Mouse (Mus musculus) right cerebral cortex, postnatal 14 days (tissue): Measurements from ENCODE around the gene Kcnk1.

Experiments used
- DNase-seq: peaks from one replicate; pipeline ENCODE4 v3.0.0; 2022

Gene Kcnk1

DNA sequence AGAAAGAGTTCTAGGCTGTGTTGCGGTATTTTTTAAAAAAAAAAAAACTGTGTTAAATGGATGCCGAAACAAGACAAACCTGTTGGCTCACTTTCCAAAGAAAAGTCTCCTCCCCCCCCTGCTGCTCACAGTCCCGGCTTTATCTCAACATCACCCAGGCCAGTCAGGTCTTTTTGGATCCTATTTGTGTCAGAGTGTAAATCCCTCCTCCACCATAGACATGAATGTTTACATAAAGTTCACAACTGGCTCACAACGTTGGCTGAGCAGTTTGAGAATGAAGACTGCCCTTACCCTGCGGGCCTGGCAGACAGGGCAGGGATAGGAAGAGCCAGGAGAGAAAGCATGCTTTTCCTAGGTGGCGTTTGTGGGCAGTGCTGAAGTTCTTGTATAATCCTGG, 2.0 kb downstream of the Kcnk1 start:
- DNase-seq: no peak

DNA sequence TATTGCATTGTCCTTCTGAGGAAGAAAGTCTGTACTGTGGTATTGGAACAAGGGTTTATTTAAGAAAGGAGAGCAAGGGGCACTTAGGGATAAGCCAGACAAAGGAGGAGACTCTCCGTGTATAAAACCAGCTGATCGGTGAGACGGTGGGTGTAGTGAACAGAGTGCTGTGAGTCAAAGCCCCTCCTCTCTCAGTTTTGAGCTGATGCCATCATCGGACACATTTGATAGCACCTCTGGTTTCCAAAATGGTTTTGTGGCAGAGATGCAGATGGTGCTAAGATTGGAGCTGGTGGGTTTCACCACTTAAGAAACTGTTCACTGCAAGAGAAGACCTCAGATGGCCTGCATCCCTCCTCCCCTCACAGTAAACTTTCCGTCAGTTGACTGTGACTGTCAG, 2.6 kb downstream of the Kcnk1 start:
- no peak for DNase-seq

DNA sequence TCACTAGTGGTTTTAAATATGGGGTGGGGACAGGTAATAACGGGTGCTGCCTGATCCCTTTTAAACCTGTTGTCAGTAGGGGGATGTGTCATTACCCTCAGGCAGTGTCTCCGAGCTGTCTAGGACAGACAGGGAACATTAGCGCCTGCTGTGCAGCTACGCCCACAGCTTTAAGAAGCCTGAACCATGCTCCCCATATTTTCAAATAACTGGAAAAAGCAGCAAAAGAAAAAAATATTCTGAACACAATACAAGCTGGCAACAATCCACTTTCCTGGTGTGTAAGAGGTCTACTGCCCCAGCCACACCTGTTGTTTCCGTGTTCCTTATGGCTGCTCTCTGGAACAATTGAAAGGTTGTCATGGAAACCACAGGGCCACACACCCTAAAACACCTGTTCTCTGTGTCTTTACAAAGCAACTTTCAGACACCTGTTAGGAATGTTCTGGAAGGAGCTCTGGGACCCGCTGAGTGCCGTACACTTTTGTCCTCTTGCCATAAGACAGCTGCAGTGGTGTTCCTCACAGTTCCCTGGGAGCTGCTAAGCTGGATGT, 4.9 kb downstream of the Kcnk1 start:
- no peak for DNase-seq

DNA sequence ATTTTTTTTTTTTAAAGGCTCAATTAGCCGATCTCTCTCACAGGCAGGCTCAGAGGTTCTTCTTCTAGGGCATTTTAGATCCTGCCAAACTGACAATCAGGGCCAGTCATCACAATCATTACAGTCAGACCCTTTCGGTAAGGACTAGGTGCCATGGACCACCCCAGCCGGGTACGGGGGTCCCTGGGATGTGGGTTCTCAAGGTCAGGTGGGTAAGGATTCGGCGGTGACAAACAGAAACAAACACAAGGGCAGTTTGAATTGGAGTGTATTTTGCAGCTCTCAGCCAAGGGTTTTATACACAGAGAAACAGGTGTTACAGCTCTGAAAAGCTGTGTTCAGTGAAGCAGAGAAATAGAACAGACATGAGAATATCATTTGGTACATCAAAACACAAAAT, 8.6 kb downstream of the Kcnk1 start:
- DNase-seq: no peak

DNA sequence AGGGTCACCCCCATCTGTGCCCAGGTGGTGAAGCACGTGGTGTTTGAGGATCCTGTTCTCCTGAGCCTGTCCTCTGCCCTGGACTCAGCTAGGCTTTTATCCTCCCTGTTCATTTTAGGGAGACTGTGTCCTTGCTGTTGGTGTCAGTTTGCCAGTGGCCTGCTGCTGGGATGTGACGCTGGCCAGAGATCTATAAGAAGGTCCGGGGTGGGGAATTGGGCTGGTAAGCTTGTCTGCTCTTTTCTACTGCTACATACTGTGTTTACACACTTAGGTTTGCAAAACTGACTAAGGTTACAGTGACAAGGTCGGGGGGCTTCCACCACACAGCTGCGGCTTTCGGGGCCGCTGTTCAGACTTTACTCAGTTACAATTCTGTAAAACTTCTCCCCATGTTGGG, 10.0 kb downstream of the Kcnk1 start:
- DNase-seq: no peak

DNA sequence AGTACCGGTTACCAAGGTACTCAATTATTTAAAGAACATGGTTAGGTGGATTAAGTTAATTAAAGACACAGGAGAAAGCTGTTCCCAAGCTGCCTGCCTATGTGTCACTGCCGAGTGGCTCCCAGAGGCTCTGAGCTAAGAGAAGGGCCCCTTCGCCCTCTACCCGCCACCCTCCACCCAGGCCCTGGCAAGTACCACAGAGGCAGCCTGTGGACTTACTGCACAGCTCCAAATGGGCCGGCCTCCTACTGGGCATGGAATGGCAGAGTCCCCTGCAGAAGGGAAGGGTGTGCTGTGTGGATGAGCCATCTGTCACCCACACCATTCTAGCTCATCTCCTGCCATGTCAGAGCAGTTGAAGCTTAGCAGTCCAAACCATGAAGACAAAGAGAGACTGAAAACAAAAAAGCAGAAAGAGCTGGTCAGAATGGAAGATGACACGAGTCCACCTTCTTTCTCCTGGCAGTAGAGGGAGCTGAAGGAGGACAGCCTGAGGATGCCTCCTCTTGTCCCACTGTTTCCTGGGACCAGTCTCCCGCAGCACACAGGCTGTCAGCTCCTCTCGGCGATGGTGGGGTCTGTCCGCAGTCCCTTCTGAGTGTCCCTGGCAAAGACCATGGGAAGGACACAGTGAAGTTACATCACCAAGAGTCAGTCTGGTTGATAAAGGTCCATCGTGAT, 11.5 kb downstream of the Kcnk1 start:
- no peak for DNase-seq

DNA sequence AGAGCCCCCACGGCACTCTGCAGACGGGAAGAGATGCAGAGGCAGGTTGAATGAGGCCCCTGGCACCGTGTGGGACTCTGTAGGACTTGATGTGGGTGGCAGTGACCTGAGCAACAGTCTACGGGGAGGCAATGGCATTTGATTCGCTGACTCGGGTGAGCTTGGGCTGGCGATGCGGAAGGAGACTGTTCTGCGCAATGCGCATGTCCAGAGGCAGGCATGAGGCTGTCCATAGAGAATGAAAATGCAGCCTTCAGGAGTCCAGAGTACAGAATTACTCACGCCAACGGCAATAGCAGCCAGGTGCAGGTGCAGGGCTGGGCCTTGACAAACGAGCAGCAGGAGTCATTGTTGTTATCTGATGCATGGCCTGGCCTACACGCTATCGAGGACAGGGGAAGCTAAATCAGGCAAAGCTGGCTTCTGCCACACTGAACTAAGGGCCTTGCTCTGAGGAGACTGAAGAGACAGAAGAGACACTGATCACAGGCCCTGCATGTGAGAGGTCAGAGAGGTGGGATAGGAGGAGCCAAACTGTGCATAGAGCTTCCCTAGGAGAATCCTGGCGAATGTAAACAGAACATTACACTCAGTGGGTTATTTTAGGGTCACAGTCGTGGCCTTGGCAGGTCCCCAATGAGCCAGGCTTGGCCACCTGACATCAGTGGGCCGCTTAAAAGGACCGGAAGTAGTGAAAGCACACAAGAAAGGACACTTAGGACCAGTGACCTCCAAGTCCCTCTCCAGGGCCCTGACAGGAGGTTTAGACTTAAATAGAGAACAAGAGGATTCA, 12.8 kb downstream of the Kcnk1 start:
- no peak for DNase-seq

DNA sequence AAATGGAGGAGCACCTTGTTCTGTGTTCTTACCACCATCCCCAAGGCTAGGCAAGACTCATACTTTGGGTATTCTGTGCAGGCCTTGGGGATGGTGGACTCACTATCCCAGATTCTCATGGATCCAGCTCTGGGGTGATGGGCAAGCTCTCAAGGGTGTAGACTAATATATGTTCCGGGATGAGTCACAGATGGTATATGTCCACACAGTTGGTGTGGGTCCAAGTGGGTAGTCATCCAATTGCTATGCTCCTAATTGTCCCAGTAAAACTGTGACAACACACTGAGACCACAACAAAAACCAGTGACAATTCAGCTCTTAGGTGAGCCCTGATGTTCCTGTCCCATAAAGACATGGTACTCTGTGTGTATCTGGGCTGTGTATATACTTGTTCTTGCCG, 14.0 kb downstream of the Kcnk1 start:
- no peak for DNase-seq

DNA sequence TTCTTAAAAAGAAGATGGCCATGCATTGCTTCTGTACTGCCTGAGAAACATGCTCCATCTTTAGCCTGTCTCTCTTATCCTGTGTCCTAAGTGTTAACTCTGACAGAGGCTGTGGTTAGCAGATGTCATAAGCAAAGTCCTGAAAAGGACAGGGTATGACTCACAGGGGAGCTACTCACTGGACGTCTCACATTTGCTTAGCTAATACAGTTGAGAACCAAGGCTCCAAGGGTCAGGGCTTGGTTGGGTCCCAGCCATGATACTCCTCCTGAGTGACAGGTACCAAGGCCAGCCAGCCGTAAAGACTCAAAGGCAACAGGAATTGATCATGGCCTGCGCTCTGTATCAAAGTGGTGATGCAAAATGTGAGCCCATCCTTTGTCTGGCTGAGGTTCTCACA, 15.9 kb downstream of the Kcnk1 start:
- DNase-seq: no peak

DNA sequence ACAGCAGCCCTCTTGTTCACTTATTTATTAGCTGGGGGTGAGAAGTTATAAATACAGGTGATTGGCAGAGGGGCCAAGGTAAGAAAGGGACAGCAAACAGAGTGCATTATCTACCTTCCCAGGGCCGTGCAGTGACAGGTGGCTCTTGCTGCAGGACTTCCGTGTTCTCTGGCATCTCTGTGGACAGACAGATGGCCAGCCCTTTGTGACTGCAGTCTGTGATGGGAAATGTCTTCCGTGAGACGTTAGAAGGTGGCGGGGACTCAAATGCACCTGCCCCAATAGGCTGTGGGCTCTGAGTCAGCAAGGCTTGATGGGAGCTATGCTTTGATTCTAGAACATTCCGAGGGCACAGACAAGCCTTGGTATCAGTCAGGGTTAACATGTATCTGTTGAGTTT, 17.4 kb downstream of the Kcnk1 start:
- DNase-seq: no peak

DNA sequence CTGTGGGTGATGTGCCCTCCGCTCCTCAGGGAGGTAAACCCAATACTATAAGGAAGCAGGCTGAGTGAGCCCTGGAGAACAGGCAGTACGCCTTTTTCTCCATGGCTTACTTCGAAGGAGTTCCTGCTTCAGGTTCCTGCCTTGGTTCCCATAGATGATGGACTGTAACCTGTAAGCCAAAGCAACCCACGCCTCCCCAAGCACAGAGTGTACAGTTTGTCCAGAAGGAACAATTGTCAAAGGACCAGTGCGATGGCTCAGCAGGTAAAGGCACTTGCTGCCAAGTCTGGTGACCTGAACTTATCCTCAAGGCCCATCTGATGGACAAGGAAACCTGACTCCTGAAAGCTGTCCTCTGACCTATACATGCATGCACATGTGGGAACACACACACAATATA, 18.7 kb downstream of the Kcnk1 start:
- no peak for DNase-seq

DNA sequence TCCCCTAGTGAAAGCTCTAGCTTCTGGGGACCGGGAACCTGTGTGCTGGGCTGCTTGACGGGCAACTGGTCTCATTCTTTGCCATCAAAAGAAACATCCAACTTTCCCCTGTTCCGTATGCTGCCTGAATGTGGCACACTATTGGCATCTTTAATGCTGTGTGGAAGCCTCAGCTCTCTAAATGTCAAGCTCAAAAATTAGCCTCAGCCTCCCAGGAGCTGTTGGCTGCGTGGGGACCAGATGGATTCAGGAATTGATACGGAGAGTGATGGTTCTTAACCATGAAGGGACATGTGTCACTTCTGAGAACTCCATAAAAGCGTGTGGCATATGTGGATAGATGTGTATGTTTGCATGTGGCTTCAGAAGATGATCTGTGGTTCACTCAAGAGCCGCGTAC, 27.0 kb downstream of the Kcnk1 start:
- no peak for DNase-seq

DNA sequence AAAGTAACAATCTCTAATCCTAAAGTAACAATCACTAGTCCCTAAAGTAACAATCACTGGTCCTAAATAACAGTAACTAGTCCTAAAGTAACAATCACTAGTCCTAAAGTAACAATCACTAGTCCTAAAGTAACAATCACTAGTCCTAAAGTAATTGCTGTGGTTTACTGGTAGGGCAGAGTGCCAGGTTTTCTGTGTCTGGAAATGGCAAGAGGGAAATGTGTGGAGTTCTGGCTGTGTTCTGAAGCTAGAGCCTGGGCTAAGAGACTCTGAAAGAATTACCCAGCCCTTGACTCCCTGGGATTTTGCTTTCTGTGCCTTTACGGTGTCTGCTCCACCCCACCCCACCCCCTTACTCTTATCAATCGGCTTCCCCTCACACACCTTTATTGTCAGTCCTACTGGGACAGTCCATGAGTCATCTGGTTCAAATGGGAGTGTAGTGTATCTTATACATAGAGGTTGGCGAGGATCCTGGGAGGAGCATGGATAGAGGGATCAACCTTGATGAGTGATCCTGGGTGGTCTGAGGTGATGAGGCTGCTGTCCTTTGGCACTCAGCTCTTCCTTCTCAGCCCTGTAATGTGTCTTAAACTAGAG, 28.8 kb downstream of the Kcnk1 start:
- no peak for DNase-seq

DNA sequence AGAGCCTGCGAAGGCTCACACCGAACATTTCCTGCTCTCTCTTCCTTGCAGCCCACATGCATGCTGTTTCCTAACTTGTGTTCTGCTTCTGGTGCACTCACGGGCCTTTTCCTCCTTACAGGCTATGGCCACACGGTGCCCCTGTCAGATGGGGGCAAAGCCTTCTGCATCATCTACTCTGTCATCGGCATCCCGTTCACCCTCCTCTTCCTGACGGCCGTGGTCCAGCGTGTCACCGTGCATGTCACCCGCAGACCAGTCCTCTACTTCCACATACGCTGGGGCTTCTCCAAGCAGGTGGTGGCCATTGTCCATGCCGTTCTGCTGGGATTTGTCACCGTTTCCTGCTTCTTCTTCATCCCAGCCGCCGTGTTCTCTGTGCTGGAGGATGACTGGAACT, 29.9 kb downstream of the Kcnk1 start:
- no peak for DNase-seq

DNA sequence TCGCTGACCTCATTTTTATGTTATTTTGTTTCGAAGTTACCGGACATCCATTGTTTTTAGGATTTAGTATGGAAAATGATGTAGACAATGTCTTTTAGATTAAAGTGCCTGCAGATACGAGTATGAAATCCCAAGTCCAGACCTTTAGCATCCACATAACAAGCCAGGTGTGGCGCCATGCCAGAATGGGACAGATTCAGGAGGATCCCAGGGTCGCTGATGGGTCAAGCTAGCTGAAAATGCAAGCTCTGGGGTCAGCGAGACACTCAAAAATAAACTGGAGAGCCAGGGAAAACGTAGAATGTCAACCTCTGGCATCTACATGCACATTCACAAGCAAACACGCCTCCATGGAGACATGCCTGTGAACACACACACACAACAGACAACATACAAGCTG, 31.2 kb downstream of the Kcnk1 start:
- no peak for DNase-seq

DNA sequence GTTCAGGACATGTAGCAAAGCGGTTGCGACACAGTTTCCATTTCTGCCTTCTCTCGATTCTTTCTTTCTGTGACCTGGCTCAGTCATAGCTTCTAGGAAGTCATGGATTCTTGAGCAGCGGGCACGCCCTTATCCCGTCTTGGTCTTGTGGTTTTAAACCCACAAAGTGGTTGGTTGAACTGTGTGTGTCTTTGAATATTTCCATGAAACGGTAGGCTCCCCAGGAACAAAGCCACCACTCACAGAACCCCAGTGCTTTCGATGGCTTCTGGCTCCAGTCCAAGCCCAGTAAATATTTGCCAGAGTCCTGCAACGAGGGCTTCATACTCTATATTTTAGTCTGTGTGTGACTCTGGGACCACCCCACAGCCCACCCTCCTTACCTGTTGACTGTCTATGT, 31.6 kb downstream of the Kcnk1 start:
- no peak for DNase-seq

DNA sequence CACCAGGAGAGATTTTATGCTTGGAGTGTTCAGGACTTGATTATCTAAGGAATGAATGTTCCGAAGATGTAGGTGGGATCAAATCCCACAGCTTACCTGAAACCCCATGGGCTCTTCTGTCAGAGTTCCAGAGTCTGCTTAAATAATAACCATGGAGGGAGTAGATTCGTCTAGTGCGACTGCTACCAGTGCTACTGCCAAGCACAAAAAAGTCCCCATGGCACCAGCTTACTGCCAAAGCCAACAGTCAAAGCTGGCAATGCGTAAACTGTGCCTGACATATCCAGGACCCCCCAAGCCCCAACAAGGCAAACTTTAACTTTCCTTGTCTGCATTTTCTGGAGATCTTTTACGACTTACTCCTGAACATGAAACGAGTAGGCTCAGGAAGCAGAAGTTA, 32.5 kb downstream of the Kcnk1 start:
- no peak for DNase-seq

DNA sequence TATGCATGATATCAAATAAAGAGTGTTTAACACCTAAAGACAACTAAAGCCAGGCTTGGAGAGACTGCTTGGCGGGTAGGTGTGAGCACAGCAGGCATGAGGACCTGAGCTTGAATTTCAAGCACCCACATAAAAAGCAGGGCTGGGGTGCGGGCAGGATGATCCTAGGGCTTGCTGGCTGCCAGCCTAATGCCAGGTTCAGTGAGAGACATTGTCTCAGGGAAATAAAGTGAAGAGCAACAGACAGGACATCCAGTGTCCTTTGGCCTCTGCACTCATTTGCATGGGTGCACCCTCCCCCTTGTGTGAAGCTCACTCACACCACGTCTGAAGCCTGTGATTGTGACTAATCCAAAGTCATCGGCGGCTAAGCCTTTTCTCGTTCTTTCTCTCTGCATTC, 34.0 kb downstream of the Kcnk1 start:
- no peak for DNase-seq

DNA sequence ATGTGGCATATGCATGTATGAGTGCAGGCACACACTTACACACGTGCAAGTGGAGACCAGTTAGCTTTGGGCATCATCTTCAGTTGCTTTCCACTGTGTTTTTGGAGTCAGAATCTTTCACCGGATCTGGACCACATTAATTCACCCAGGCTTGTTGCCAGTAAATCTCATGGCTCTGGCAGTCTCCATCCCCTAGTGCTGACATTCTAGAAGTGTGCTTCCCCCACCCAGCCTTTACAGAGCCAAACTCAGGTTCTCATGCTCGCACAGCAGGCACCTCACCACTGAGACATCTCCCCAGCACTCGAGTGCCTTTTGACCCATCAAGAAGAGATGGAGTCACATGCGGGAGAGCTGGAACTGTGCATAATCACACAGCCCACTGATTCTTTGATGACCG, 37.8 kb downstream of the Kcnk1 start:
- DNase-seq: no peak

DNA sequence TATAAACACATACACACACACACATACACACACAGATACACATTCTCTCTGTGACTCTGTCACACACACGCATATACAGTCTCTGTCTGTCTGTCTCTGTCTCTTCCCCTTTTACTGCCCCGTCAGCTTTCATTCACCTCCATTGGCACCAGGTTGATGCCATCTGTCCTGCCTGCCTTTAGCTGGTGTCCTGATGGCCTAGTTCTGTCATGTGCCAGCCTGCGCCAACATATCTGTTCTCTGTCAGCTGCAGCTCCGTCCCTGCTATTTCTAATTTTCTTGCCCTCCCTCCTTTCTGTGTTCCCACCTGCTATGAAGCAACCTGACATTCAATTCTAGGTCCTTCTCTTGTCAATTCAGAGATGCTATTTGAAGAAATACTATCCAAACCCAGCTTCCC, 40.1 kb downstream of the Kcnk1 start:
- DNase-seq: no peak

DNA sequence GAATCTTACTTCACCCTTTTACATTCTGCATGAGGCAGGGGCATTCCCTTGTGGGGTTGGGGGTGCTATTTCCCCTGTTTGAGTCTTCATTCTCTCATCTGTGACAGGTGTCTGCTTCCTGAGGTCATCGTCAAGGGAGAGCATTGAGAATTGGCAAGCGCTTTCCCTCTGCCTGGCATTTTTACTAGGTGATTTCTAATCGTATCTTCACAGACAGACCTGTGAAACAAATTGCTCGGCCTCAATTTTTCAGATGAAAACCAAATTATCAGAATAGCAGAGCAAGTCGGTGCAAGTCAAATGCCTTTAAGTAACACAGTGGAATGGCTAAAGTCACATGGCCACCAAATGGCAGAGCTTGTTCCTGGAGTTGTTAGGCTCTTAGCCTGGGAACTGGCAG, 41.4 kb downstream of the Kcnk1 start:
- DNase-seq: no peak

DNA sequence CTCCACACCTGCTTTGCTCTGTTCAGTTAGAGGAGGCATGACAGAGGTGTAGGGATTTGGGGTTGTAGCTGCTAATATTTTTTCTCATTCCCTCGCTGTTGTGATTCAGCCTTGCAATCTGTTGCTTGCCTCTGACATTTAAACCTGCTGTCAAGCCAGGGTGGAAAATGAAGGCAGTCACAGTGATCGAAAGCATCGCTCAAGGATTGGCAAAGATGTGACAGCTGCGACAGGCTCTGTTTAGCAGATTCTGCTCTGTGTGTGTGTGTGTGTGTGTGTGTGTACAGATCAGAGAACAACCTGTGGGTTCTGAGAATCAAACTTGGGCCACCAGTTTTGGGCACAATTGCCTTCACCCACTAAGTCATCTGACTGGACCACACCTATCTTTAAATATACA, 50.8 kb downstream of the Kcnk1 start:
- no peak for DNase-seq

DNA sequence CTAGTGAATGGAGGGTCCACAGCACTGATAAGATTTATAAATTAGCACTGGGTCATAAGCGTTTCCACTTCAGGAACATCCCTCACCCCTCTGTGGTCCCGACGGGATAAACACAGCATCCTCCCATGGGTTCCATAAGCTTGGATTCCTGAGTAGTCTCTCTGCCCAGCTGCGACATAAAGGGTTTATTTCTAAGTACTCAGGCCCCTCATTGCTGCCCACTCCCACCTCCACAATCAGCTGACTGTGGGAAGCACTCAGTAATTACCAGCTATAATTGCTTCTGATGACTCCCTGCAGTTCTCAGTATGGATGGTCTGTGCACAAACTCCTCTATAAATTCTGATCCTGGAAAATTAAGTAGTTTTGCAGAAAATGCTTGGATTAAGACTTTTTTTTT, 58.9 kb downstream of the Kcnk1 start:
- no peak for DNase-seq

DNA sequence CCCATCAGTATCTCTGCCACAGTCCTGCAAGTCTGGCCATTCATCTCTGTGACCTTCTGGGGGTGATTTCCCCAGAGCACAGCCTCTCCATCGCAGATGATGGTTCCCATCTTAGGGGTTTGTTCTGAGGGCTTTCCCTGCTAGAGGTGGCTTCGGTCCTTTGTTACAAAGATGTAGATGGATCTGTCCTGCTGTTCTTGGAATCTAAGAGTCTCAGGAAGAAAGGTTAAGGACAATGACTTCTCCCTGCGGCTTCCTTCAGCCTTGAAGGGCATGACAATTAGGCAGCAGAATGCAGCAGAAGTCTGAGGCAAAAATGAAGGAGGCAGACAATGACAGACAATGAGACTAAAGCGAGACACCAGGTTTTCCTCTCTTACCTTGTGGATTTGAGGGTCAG, 63.9 kb downstream of the Kcnk1 start:
- no peak for DNase-seq
